Mouse (Mus musculus) limb, embryonic 11.5 days (tissue): Measurements from ENCODE around the gene Smurf2. TPM values are rescaled to one million over a fixed set of nuclear protein-coding genes. Genes with fewer than 3 reads are reported as not detected.
A peak's percentile ranks its signal among the peaks of the same experiment; 100 is the strongest.
"Not testable (repeated sequence)": the region's sequence is repeated elsewhere in the genome, so short reads cannot be mapped to it uniquely, and the experiment has no call there.

Experiments used
- ATAC-seq: fragments of 200-750 bp; cut with Nextera tagmentation; 2 replicates; pipeline ENCODE4 v1.8.0; 2017; ENCODE audit warnings: low read depth; ENCODE audit not compliant: insufficient number of reproducible peaks, low FRiP score, low TSS enrichment
- DNase-seq: peaks from one replicate; pipeline ENCODE4 v3.0.0-alpha.2; 2015; ENCODE audit warnings: low spot score
- H3K27ac ChIP-seq: fragments of 300-500 bp; sonication (generic); replicated peaks from 2 replicates; pipeline ENCODE4 v1.5.1; 2014; ENCODE audit warnings: low read depth, mild to moderate bottlenecking, low read length
- H3K27me3 ChIP-seq: fragments of 300-500 bp; sonication (generic); 2 replicates; pipeline ENCODE4 v1.6.1; 2014; ENCODE audit warnings: mild to moderate bottlenecking, low read length, mixed read lengths; ENCODE audit not compliant: control insufficient read depth, insufficient read depth
- H3K36me3 ChIP-seq: fragments of 300-500 bp; sonication (generic); 2 replicates; pipeline ENCODE4 v1.6.1; 2014; ENCODE audit warnings: mild to moderate bottlenecking, low read length, moderate library complexity, mixed read lengths; ENCODE audit not compliant: control insufficient read depth, insufficient read depth
- H3K4me1 ChIP-seq: fragments of 300-500 bp; sonication (generic); 2 replicates; pipeline ENCODE4 v1.6.1; 2014; ENCODE audit warnings: low read length, mixed read lengths; ENCODE audit not compliant: control insufficient read depth, insufficient read depth
- H3K4me2 ChIP-seq: fragments of 300-500 bp; sonication (generic); 2 replicates; pipeline ENCODE4 v1.6.1; 2014; ENCODE audit warnings: low read depth, mild to moderate bottlenecking, moderate library complexity; ENCODE audit not compliant: severe bottlenecking
- H3K4me3 ChIP-seq: fragments of 300-500 bp; sonication (generic); 2 replicates; pipeline ENCODE4 v1.5.1; 2014; ENCODE audit warnings: low read depth, low read length
- H3K9ac ChIP-seq: fragments of 300-500 bp; sonication (generic); 2 replicates; pipeline ENCODE4 v1.6.1; 2014; ENCODE audit warnings: mild to moderate bottlenecking, low read length
- H3K9me3 ChIP-seq: fragments of 300-500 bp; sonication (generic); 2 replicates; pipeline ENCODE4 v1.6.1; 2016; ENCODE audit warnings: low read length; ENCODE audit not compliant: control insufficient read depth
- WGBS: fragments of 180-500 bp; shearing (Covaris S2); extraction: QIAGEN DNeasy Blood & Tissue Kit; methylation state at CpG from one replicate; pipeline ENCODE4 v1.1.7; 2014; 5-methylcytosine and 5-hydroxymethylcytosine counted together
- polyA plus RNA-seq: library from polyadenylated mRNA; unstranded; fragments of >200 nt; fragmentation: Nextera tagmentation; extraction: Ambion mirVana; gene quantifications from 2 replicates; pipeline ENCODE4 v1.2.1, GENCODE M21; 2014

Gene Smurf2
- polyA plus RNA-seq, 1 experiment from 2014 or later: 21.2 TPM

GRCm38 (mm10) chr11:106815331-106815730, 105.2 kb downstream of the Smurf2 start:
- H3K4me1 ChIP-seq: no peaks in the 10 kb centered on the region
- WGBS: 97% methylated on average over 2 of the region's 2 CpGs
- ATAC-seq (no peak), DNase-seq (no peak)
- no peak overlapping the region for H3K9ac ChIP-seq
- no peak overlapping the region for H3K4me3 ChIP-seq
- no peaks in the 10 kb centered on the region for H3K9me3 ChIP-seq
- no peak overlapping the region for H3K4me2 ChIP-seq
- no peaks in the 10 kb centered on the region for H3K27me3 ChIP-seq
- peaks cover 32% of the 10 kb centered on the region for H3K36me3 ChIP-seq
- H3K27ac ChIP-seq: no peak overlapping the region

GRCm38 (mm10) chr11:106814601-106815320, 105.8 kb downstream of the Smurf2 start:
- Histone ChIP-seq H3K4me1 (no peaks in the 10 kb centered on the region), H3K27me3 (no peaks in the 10 kb centered on the region), H3K27ac (no peak overlapping the region), H3K9me3 (no peaks in the 10 kb centered on the region), H3K4me3 (no peak overlapping the region), H3K4me2 (no peak overlapping the region), H3K36me3 (peaks cover 30% of the 10 kb centered on the region), H3K9ac (no peak overlapping the region)
- ATAC-seq (no peak), DNase-seq (no peak)
- 84% methylated on average over 14 of the region's 14 CpGs for WGBS

- H3K9ac ChIP-seq: no peak overlapping the region
- H3K36me3 ChIP-seq: peaks cover 26% of the 10 kb centered on the region; the same call in 1 of the 2 replicates
- 90% methylated on average over 7 of the region's 7 CpGs for WGBS
- no peak overlapping the region for H3K4me3 ChIP-seq
- no peaks in the 10 kb centered on the region for H3K9me3 ChIP-seq
- DNase-seq (no peak), ATAC-seq (no peak)
- no peaks in the 10 kb centered on the region for H3K27me3 ChIP-seq
- H3K27ac ChIP-seq: no peak overlapping the region
- no peaks in the 10 kb centered on the region for H3K4me1 ChIP-seq
- H3K4me2 ChIP-seq: no peak overlapping the region
Measured at GRCm38 (mm10) chr11:106812410-106813136, 107.9 kb downstream of the Smurf2 start.

- H3K36me3 ChIP-seq, H3K9me3 ChIP-seq, H3K27ac ChIP-seq, H3K27me3 ChIP-seq, ATAC-seq, DNase-seq, H3K4me2 ChIP-seq, H3K4me1 ChIP-seq, H3K9ac ChIP-seq, H3K4me3 ChIP-seq: not testable (repeated sequence)
- 100% methylated on average over 1 of the region's 1 CpGs for WGBS
Measured at GRCm38 (mm10) chr11:106807442-106807841, 113.1 kb downstream of the Smurf2 start.

- ATAC-seq: no peak
- peaks cover 29% of the 10 kb centered on the region for H3K36me3 ChIP-seq
Measured at GRCm38 (mm10) chr11:106802069-106802627, 118.4 kb downstream of the Smurf2 start.

GRCm38 (mm10) chr11:106795679-106796078, 124.8 kb downstream of the Smurf2 start:
- no peak for DNase-seq
- H3K9me3 ChIP-seq: peaks cover 3% of the 10 kb centered on the region; the same call in 1 of the 2 replicates
- WGBS: 28% methylated on average over 9 of the region's 9 CpGs
- no peak overlapping the region for H3K4me3 ChIP-seq
- no peak for ATAC-seq
- no peak overlapping the region for H3K9ac ChIP-seq
- H3K36me3 ChIP-seq: peaks cover 16% of the 10 kb centered on the region
- H3K27ac ChIP-seq: no peak overlapping the region
- no peaks in the 10 kb centered on the region for H3K27me3 ChIP-seq
- H3K4me1 ChIP-seq: no peaks in the 10 kb centered on the region
- H3K4me2 ChIP-seq: no peak overlapping the region

More at GRCm38 (mm10) chr11:106802069-106802627, 118.4 kb downstream of the Smurf2 start:
- Histone ChIP-seq H3K27me3 (no peaks in the 10 kb centered on the region), H3K4me3 (no peak overlapping the region), H3K9ac (no peak overlapping the region), H3K4me1 (no peaks in the 10 kb centered on the region), H3K9me3 (peaks cover 3% of the 10 kb centered on the region; the same call in 1 of the 2 replicates), H3K4me2 (no peak overlapping the region), H3K27ac (no peak overlapping the region)
- 92% methylated on average over 10 of the region's 10 CpGs for WGBS
- DNase-seq: no peak

GRCm38 (mm10) chr11:106793846-106794245, 126.7 kb downstream of the Smurf2 start:
- no peaks in the 10 kb centered on the region for H3K4me1 ChIP-seq
- H3K4me2 ChIP-seq: no peak overlapping the region
- peaks cover 8% of the 10 kb centered on the region for H3K36me3 ChIP-seq
- DNase-seq: no peak
- no peak for ATAC-seq
- 80% methylated on average over 4 of the region's 4 CpGs for WGBS
- no peak overlapping the region for H3K9ac ChIP-seq
- peaks cover 3% of the 10 kb centered on the region; the same call in 1 of the 2 replicates for H3K9me3 ChIP-seq
- no peaks in the 10 kb centered on the region for H3K27me3 ChIP-seq
- H3K27ac ChIP-seq: no peak overlapping the region
- H3K4me3 ChIP-seq: no peak overlapping the region

- no peak for DNase-seq
- peak overlapping the region; percentile 94 for H3K27ac ChIP-seq
- no peaks in the 10 kb centered on the region for H3K9me3 ChIP-seq
- H3K4me3 ChIP-seq: peak overlapping the region; percentile 92
- ATAC-seq: peak; percentile 1; the same call in 1 of the 2 replicates
- no peaks in the 10 kb centered on the region for H3K36me3 ChIP-seq
- H3K27me3 ChIP-seq: no peaks in the 10 kb centered on the region
- WGBS: 2% methylated on average over 6 of the region's 6 CpGs
- no peaks in the 10 kb centered on the region for H3K4me1 ChIP-seq
- H3K9ac ChIP-seq: peak overlapping the region; percentile 80
- peak overlapping the region; percentile 71 for H3K4me2 ChIP-seq
Measured at GRCm38 (mm10) chr11:106789649-106790048, 130.9 kb downstream of the Smurf2 start.
